Mouse (Mus musculus): ENCODE data around the gene Cd247. TPM values are rescaled to one million over a fixed set of nuclear protein-coding genes. Genes with fewer than 3 reads are reported as not detected.

The Cd247 gene
- polyA plus RNA-seq, 1 experiment from 2014 or later = 0.55 TPM

- WGBS = 77% methylated on average over 9 of the region's 9 CpGs
- Histone ChIP-seq H3K9me3 (no peaks in the 10 kb centered on the region), H3K27me3 (replicated peaks) (no peaks in the 10 kb centered on the region), H3K4me3 (replicated peaks) (no peak overlapping the region), H3K27ac (no peak overlapping the region), H3K4me2 (no peak overlapping the region), H3K9ac (no peak overlapping the region), H3K36me3 (no peaks in the 10 kb centered on the region), H3K4me1 (peaks cover 10% of the 10 kb centered on the region; the same call in 1 of the 2 replicates)
- ATAC-seq (ENCODE audit: insufficient read depth, low FRiP score, low read depth) = no peak
These were observed 7.1 kb upstream of the Cd247 start for GRCm38 (mm10) chr1:165781426-165781825.

GRCm38 (mm10) chr1:165781911-165782310 is 6.6 kb upstream of the Cd247 start:
- Histone ChIP-seq H3K4me2 (no peak overlapping the region), H3K4me3 (replicated peaks) (no peak overlapping the region), H3K36me3 (no peaks in the 10 kb centered on the region), H3K9me3 (no peaks in the 10 kb centered on the region), H3K27ac (no peak overlapping the region), H3K4me1 (peaks cover 10% of the 10 kb centered on the region; the same call in 1 of the 2 replicates), H3K27me3 (replicated peaks) (no peaks in the 10 kb centered on the region), H3K9ac (no peak overlapping the region)
- 82% methylated on average over 12 of the region's 12 CpGs for WGBS
- no peak for ATAC-seq (ENCODE audit: insufficient read depth, low FRiP score, low read depth)

GRCm38 (mm10) chr1:165786296-165786695 is 2.2 kb upstream of the Cd247 start:
- H3K4me3 ChIP-seq (replicated peaks) = no peak overlapping the region
- no peaks in the 10 kb centered on the region for H3K4me1 ChIP-seq
- no peak overlapping the region for H3K9ac ChIP-seq
- no peak; the same call in 1 of the 2 replicates for ATAC-seq (ENCODE audit: insufficient read depth, low FRiP score, low read depth)
- H3K27me3 ChIP-seq (replicated peaks) = no peaks in the 10 kb centered on the region
- no peaks in the 10 kb centered on the region for H3K9me3 ChIP-seq
- H3K27ac ChIP-seq = no peak overlapping the region
- H3K36me3 ChIP-seq = no peaks in the 10 kb centered on the region
- WGBS = 26% methylated on average over 11 of the region's 11 CpGs
- peak overlapping the region; percentile 21; the same call in 1 of the 2 replicates for H3K4me2 ChIP-seq

GRCm38 (mm10) chr1:165789066-165789660 is 682 bp downstream of the Cd247 start:
- Histone ChIP-seq H3K4me1 (no peaks in the 10 kb centered on the region), H3K9ac (no peak overlapping the region), H3K4me2 (no peak overlapping the region), H3K27ac (no peak overlapping the region), H3K36me3 (no peaks in the 10 kb centered on the region), H3K4me3 (replicated peaks) (no peak overlapping the region), H3K27me3 (replicated peaks) (no peaks in the 10 kb centered on the region), H3K9me3 (no peaks in the 10 kb centered on the region)
- no peak for ATAC-seq (ENCODE audit: insufficient read depth, low FRiP score, low read depth)
- WGBS = 88% methylated on average over 17 of the region's 17 CpGs

- ATAC-seq (ENCODE audit: insufficient read depth, low FRiP score, low read depth) = peak; percentile 63
- WGBS = 80% methylated on average over 6 of the region's 6 CpGs
- Histone ChIP-seq H3K4me1 (no peaks in the 10 kb centered on the region), H3K36me3 (no peaks in the 10 kb centered on the region), H3K4me3 (replicated peaks) (no peak overlapping the region), H3K9ac (no peak overlapping the region), H3K27me3 (replicated peaks) (no peaks in the 10 kb centered on the region), H3K27ac (no peak overlapping the region), H3K4me2 (no peak overlapping the region), H3K9me3 (no peaks in the 10 kb centered on the region)
These were observed 1.5 kb downstream of the Cd247 start for GRCm38 (mm10) chr1:165789963-165790362.

- H3K4me2 ChIP-seq = no peak overlapping the region
- no peaks in the 10 kb centered on the region for H3K36me3 ChIP-seq
- WGBS = 86% methylated on average over 17 of the region's 17 CpGs
- H3K4me3 ChIP-seq (replicated peaks) = no peak overlapping the region
- H3K4me1 ChIP-seq = no peaks in the 10 kb centered on the region
- ATAC-seq (ENCODE audit: insufficient read depth, low FRiP score, low read depth) = no peak
- H3K9ac ChIP-seq = no peak overlapping the region
- H3K27ac ChIP-seq = no peak overlapping the region
- no peaks in the 10 kb centered on the region for H3K9me3 ChIP-seq
- H3K27me3 ChIP-seq (replicated peaks) = no peaks in the 10 kb centered on the region
These were observed 2.2 kb downstream of the Cd247 start for GRCm38 (mm10) chr1:165790461-165791210.

GRCm38 (mm10) chr1:165791411-165791810 is 2.9 kb downstream of the Cd247 start:
- WGBS = 82% methylated on average over 9 of the region's 9 CpGs
- Histone ChIP-seq H3K27ac (no peak overlapping the region), H3K9ac (no peak overlapping the region), H3K36me3 (no peaks in the 10 kb centered on the region), H3K4me1 (no peaks in the 10 kb centered on the region), H3K4me2 (no peak overlapping the region), H3K4me3 (replicated peaks) (no peak overlapping the region), H3K27me3 (replicated peaks) (no peaks in the 10 kb centered on the region), H3K9me3 (no peaks in the 10 kb centered on the region)
- no peak for ATAC-seq (ENCODE audit: insufficient read depth, low FRiP score, low read depth)

- H3K9ac ChIP-seq = no peak overlapping the region
- ATAC-seq (ENCODE audit: insufficient read depth, low FRiP score, low read depth) = no peak
- 78% methylated on average over 11 of the region's 11 CpGs for WGBS
- no peaks in the 10 kb centered on the region for H3K36me3 ChIP-seq
- no peaks in the 10 kb centered on the region for H3K27me3 ChIP-seq (replicated peaks)
- H3K4me3 ChIP-seq (replicated peaks) = no peak overlapping the region
- H3K27ac ChIP-seq = no peak overlapping the region
- H3K9me3 ChIP-seq = no peaks in the 10 kb centered on the region
- H3K4me1 ChIP-seq = no peaks in the 10 kb centered on the region
- H3K4me2 ChIP-seq = no peak overlapping the region
These were observed 13.3 kb downstream of the Cd247 start for GRCm38 (mm10) chr1:165801709-165802310.

- ATAC-seq (ENCODE audit: insufficient read depth, low FRiP score, low read depth) = no peak
These were observed 14.6 kb downstream of the Cd247 start for GRCm38 (mm10) chr1:165803107-165803506.

GRCm38 (mm10) chr1:165804133-165804532 is 15.7 kb downstream of the Cd247 start:
- no peak overlapping the region for H3K4me2 ChIP-seq
- WGBS = 90% methylated on average over 4 of the region's 4 CpGs
- H3K27me3 ChIP-seq (replicated peaks) = no peaks in the 10 kb centered on the region
- no peaks in the 10 kb centered on the region for H3K36me3 ChIP-seq
- H3K9ac ChIP-seq = no peak overlapping the region
- ATAC-seq (ENCODE audit: insufficient read depth, low FRiP score, low read depth) = no peak
- H3K4me3 ChIP-seq (replicated peaks) = no peak overlapping the region
- H3K27ac ChIP-seq = no peak overlapping the region
- no peaks in the 10 kb centered on the region for H3K9me3 ChIP-seq
- H3K4me1 ChIP-seq = no peaks in the 10 kb centered on the region

More at GRCm38 (mm10) chr1:165803107-165803506, 14.6 kb downstream of the Cd247 start:
- Histone ChIP-seq H3K36me3 (no peaks in the 10 kb centered on the region), H3K4me2 (no peak overlapping the region), H3K27me3 (replicated peaks) (no peaks in the 10 kb centered on the region), H3K9ac (no peak overlapping the region), H3K4me1 (no peaks in the 10 kb centered on the region), H3K9me3 (no peaks in the 10 kb centered on the region), H3K27ac (no peak overlapping the region), H3K4me3 (replicated peaks) (no peak overlapping the region)
- WGBS = 92% methylated on average over 5 of the region's 5 CpGs

GRCm38 (mm10) chr1:165810633-165811032 is 22.2 kb downstream of the Cd247 start:
- H3K36me3 ChIP-seq = no peaks in the 10 kb centered on the region
- no peak overlapping the region for H3K27ac ChIP-seq
- H3K4me1 ChIP-seq = peaks cover 5% of the 10 kb centered on the region; the same call in 1 of the 2 replicates
- no peaks in the 10 kb centered on the region for H3K27me3 ChIP-seq (replicated peaks)
- no peak overlapping the region for H3K4me3 ChIP-seq (replicated peaks)
- no peak overlapping the region for H3K4me2 ChIP-seq
- no peak for ATAC-seq (ENCODE audit: insufficient read depth, low FRiP score, low read depth)
- 81% methylated on average over 2 of the region's 2 CpGs for WGBS
- no peaks in the 10 kb centered on the region for H3K9me3 ChIP-seq
- H3K9ac ChIP-seq = no peak overlapping the region

- Histone ChIP-seq H3K27me3 (replicated peaks) (no peaks in the 10 kb centered on the region), H3K4me3 (replicated peaks) (no peak overlapping the region), H3K4me1 (peaks cover 5% of the 10 kb centered on the region; the same call in 1 of the 2 replicates), H3K9me3 (no peaks in the 10 kb centered on the region), H3K4me2 (no peak overlapping the region), H3K27ac (no peak overlapping the region), H3K9ac (no peak overlapping the region), H3K36me3 (no peaks in the 10 kb centered on the region)
- ATAC-seq (ENCODE audit: insufficient read depth, low FRiP score, low read depth) = no peak
- WGBS = 80% methylated on average over 5 of the region's 5 CpGs
These were observed 22.7 kb downstream of the Cd247 start for GRCm38 (mm10) chr1:165811170-165811569.

Measured in stomach, embryonic 15.5 days (tissue).